8 mouse cellular contexts compared by ENCODE assay signal in genomic region chr2:128698693-128699181, GRCm38 (mm10). TPM values are rescaled to one million over a fixed set of nuclear protein-coding genes. Genes with fewer than 3 reads are reported as not detected.
DNase-seq lines count a peak whose midpoint lies in the region; ATAC-seq and TF ChIP-seq lines count a peak whose summit lies in the region.

Mertk (plus strand) TSS chr2:128698956.

- ATAC-seq in hindbrain, embryonic 12.5 days (ENCODE audit: low FRiP score): peak; percentile 81
- peak; percentile 93 for ATAC-seq in lung, embryonic 14.5 days (ENCODE audit: insufficient read depth)

- peak within 1 kb of the TSS; percentile 65 for H3K9ac ChIP-seq in hindbrain, embryonic 12.5 days
- H3K9ac ChIP-seq in lung, embryonic 14.5 days: peak within 1 kb of the TSS; percentile 70

- no peak for TF ChIP-seq CTCF in lung, embryonic 14.5 days (IDR thresholded peaks at IDR 0.05; ENCODE audit: low read depth)

- peaks cover 12% of the 10 kb centered on the region for H3K27me3 ChIP-seq in hindbrain, embryonic 12.5 days
- no peaks in the 10 kb centered on the region for H3K27me3 ChIP-seq in lung, embryonic 14.5 days (ENCODE audit: insufficient read depth, low read length)

- WGBS in hindbrain, embryonic 12.5 days: under 1% methylated on average over 30 of the region's 30 CpGs
- WGBS in lung, embryonic 14.5 days: under 1% methylated on average over 30 of the region's 30 CpGs

- H3K27ac ChIP-seq in hindbrain, embryonic 12.5 days: peak within 1 kb of the TSS; percentile 66
- peak within 1 kb of the TSS; percentile 90 for H3K27ac ChIP-seq in lung, embryonic 14.5 days (ENCODE audit: low read depth)

- no peaks in the 10 kb centered on the region for H3K36me3 ChIP-seq in hindbrain, embryonic 12.5 days
- H3K36me3 ChIP-seq in lung, embryonic 14.5 days (ENCODE audit: insufficient read depth): no peaks in the 10 kb centered on the region

- H3K9me3 ChIP-seq in hindbrain, embryonic 12.5 days (replicated peaks): no peaks in the 10 kb centered on the region
- no peaks in the 10 kb centered on the region for H3K9me3 ChIP-seq in lung, embryonic 14.5 days (ENCODE audit: low read depth, low read length)

- H3K4me1 ChIP-seq in hindbrain, embryonic 12.5 days: peaks cover 19% of the 10 kb centered on the region
- H3K4me1 ChIP-seq in lung, embryonic 14.5 days (ENCODE audit: insufficient read depth): no peaks in the 10 kb centered on the region

- peak within 1 kb of the TSS; percentile 77 for H3K4me2 ChIP-seq in hindbrain, embryonic 12.5 days (replicated peaks)
- H3K4me2 ChIP-seq in lung, embryonic 14.5 days: peak within 1 kb of the TSS; percentile 91

- peak; percentile 93 for DNase-seq in ZHBTc4 (ENCODE audit: low read depth, low spot score)
- DNase-seq in cerebellum, postnatal 10 days: peak; percentile 70 to 81
- peak; percentile 71 to 79 for DNase-seq in frontal cortex, postnatal 14 days (ENCODE audit: low spot score in 2 of 2)
- peak; percentile 91 for DNase-seq in layer of hippocampus, adult 9-11 months
- DNase-seq in lung, embryonic 14.5 days: peak; percentile 89
- DNase-seq in ovary, postnatal 14 days (ENCODE audit: low spot score): peak; percentile 89
- DNase-seq in urinary bladder, postnatal 36 days (ENCODE audit: low spot score in 2 of 2): peak; percentile 88 to 93

- H3K4me3 ChIP-seq in hindbrain, embryonic 12.5 days: peak within 1 kb of the TSS; percentile 50
- H3K4me3 ChIP-seq in lung, embryonic 14.5 days (ENCODE audit: low read depth, low read length): peak within 1 kb of the TSS; percentile 68

RNA-seq across cellular contexts. Expression of gene Mertk, which starts in this region (rescaled TPM):
- polyA plus RNA-seq in hindbrain, embryonic 12.5 days (2016; fragmentation: Nextera tagmentation; extraction: Ambion mirVana): 6.5 and 6.8 TPM in 2 replicates
- polyA plus RNA-seq in lung, embryonic 14.5 days (2014; fragmentation: Nextera tagmentation; extraction: Ambion mirVana): 4.5 TPM in 2 replicates

Comparison
In these comparisons a context has a peak if more than half of its experiments do, and no peak if none do; other contexts are left out.
1. Peak in every context shown above with its lines: DNase-seq, ATAC-seq, H3K4me3 ChIP-seq and H3K27ac ChIP-seq.